Mouse (Mus musculus) brain, embryonic 14.5 days (tissue): ENCODE results near the gene Pkd2l1. TPM values are rescaled to one million over a fixed set of nuclear protein-coding genes. Genes with fewer than 3 reads are reported as not detected.

ENCODE experiments used
- DNase-seq: peaks from one replicate; pipeline ENCODE4 v3.0.0-alpha.2; 2011; ENCODE audit warnings: low read depth
- CTCF ChIP-seq: fragments of 200-500 bp; IDR thresholded peaks from 2 replicates; pipeline ENCODE4 v1.5.1; 2012; ENCODE audit warnings: inconsistent platforms, mild to moderate bottlenecking, moderate library complexity, borderline replicate concordance; ENCODE audit not compliant: insufficient read depth, insufficient read length; ENCODE audit errors: extremely low read depth
- POLR2A ChIP-seq: fragments of 200-500 bp; IDR thresholded peaks from 2 replicates; pipeline ENCODE4 v1.6.1; 2012; ENCODE audit warnings: mild to moderate bottlenecking, inconsistent platforms, borderline replicate concordance; ENCODE audit not compliant: poor library complexity, insufficient read depth, insufficient read length, severe bottlenecking; ENCODE audit errors: extremely low read depth
- polyA plus RNA-seq: library from polyadenylated mRNA; depleted of rRNA; stranded (reverse); fragments of >200 nt; gene quantifications from 2 replicates; pipeline ENCODE4 v1.2.3, GENCODE M21; 2012

Pkd2l1 gene
- polyA plus RNA-seq, 1 experiment: 0.19 TPM

GRCm38 (mm10) chr19:44198964-44199363, 6.7 kb upstream of the Pkd2l1 start:
- DNase-seq: peak; percentile 9
- TF ChIP-seq CTCF: peak; percentile 41; the same call in 1 of the 2 replicates
- no peak for TF ChIP-seq POLR2A

GRCm38 (mm10) chr19:44198494-44198893, 6.3 kb upstream of the Pkd2l1 start:
- TF ChIP-seq CTCF (no peak), POLR2A (no peak)
- DNase-seq: no peak

- no peak for DNase-seq
- TF ChIP-seq POLR2A (no peak), CTCF (no peak)
Observed at GRCm38 (mm10) chr19:44197053-44197852, 5.0 kb upstream of the Pkd2l1 start.

GRCm38 (mm10) chr19:44195138-44195537, 2.9 kb upstream of the Pkd2l1 start:
- TF ChIP-seq POLR2A: no peak
- peak; percentile 88 for TF ChIP-seq CTCF
- DNase-seq: peak; percentile 85

- TF ChIP-seq POLR2A (no peak), CTCF (no peak)
- no peak for DNase-seq
Observed at GRCm38 (mm10) chr19:44193906-44194305, 1.7 kb upstream of the Pkd2l1 start.

- TF ChIP-seq POLR2A (no peak), CTCF (no peak)
- peak; percentile 10 for DNase-seq
Observed at GRCm38 (mm10) chr19:44189056-44189455, 3.2 kb downstream of the Pkd2l1 start.

- TF ChIP-seq POLR2A: no peak
- no peak for TF ChIP-seq CTCF
- no peak for DNase-seq
Observed at GRCm38 (mm10) chr19:44183968-44184367, 8.3 kb downstream of the Pkd2l1 start.

GRCm38 (mm10) chr19:44180502-44180901, 11.7 kb downstream of the Pkd2l1 start:
- no peak for TF ChIP-seq POLR2A
- TF ChIP-seq CTCF: no peak
- no peak for DNase-seq

- TF ChIP-seq CTCF (no peak), POLR2A (no peak)
- no peak for DNase-seq
Observed at GRCm38 (mm10) chr19:44176741-44177140, 15.5 kb downstream of the Pkd2l1 start.

- TF ChIP-seq CTCF (no peak), POLR2A (no peak)
Observed at GRCm38 (mm10) chr19:44174835-44175234, 17.4 kb downstream of the Pkd2l1 start.

GRCm38 (mm10) chr19:44161515-44161914, 30.7 kb downstream of the Pkd2l1 start:
- peak; percentile 54; the same call in 1 of the 2 replicates for TF ChIP-seq CTCF
- TF ChIP-seq POLR2A: no peak

More at GRCm38 (mm10) chr19:44174835-44175234, 17.4 kb downstream of the Pkd2l1 start:
- no peak for DNase-seq

GRCm38 (mm10) chr19:44159386-44159785, 32.9 kb downstream of the Pkd2l1 start:
- DNase-seq: no peak
- TF ChIP-seq POLR2A (no peak), CTCF (no peak)

More at GRCm38 (mm10) chr19:44161515-44161914, 30.7 kb downstream of the Pkd2l1 start:
- DNase-seq: peak; percentile 54

GRCm38 (mm10) chr19:44157005-44157404, 35.2 kb downstream of the Pkd2l1 start:
- no peak for DNase-seq
- no peak for TF ChIP-seq CTCF
- TF ChIP-seq POLR2A: no peak

GRCm38 (mm10) chr19:44153781-44154180, 38.5 kb downstream of the Pkd2l1 start:
- no peak for TF ChIP-seq CTCF
- no peak for TF ChIP-seq POLR2A
- no peak for DNase-seq
